Mouse (Mus musculus): ENCODE results near the gene Vwf.

DNA sequence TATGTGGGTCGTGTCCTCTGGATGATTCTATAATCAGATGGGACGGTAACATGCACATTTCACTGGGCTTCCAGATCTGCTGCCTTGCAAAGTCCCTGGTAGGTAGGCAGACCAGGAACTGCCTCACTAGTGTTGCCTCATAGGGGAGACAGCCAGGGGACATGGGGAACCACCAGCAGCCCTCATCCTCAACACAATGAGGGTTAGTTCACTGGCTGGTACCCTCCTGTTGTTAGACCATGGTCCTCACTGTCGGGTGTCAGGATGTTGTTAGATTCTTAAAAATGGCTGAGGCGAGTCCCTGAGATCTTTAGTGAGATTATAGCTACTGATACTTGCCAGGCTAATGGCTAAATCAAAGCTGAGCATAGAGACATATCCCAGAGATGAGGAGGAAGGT lies 54.6 kb downstream of the Vwf start:
- no peak for TF ChIP-seq CTCF (IDR thresholded peaks at IDR 0.05; ENCODE audit: borderline replicate concordance, insufficient read depth, low read depth, low read length)
- no peak for TF ChIP-seq POLR2A (IDR thresholded peaks at IDR 0.05; ENCODE audit: borderline replicate concordance, insufficient read depth, low read length)
